Mouse (Mus musculus) lung, adult 2 months (tissue): ENCODE measurements around the gene Hist1h2ac.

Experiments used
- CTCF ChIP-seq: fragments of 200-500 bp; IDR thresholded peaks from 2 replicates; pipeline ENCODE4 v1.5.1; 2011; ENCODE audit warnings: mild to moderate bottlenecking, low read length, control low read depth; ENCODE audit not compliant: insufficient read depth
- POLR2A ChIP-seq: fragments of 200-500 bp; IDR thresholded peaks from 2 replicates; pipeline ENCODE4 v1.6.1; 2011; ENCODE audit warnings: low read depth, mild to moderate bottlenecking, control low read depth, low read length, borderline replicate concordance; ENCODE audit errors: extremely low read depth

- TF ChIP-seq CTCF (no peak), POLR2A (no peak)
These were observed 46.7 kb upstream of the Hist1h2ac start for GRCm38 (mm10) chr13:23730479-23730878.
